Comparison of ENCODE assay signal across 8 mouse cellular contexts in the genomic region with DNA sequence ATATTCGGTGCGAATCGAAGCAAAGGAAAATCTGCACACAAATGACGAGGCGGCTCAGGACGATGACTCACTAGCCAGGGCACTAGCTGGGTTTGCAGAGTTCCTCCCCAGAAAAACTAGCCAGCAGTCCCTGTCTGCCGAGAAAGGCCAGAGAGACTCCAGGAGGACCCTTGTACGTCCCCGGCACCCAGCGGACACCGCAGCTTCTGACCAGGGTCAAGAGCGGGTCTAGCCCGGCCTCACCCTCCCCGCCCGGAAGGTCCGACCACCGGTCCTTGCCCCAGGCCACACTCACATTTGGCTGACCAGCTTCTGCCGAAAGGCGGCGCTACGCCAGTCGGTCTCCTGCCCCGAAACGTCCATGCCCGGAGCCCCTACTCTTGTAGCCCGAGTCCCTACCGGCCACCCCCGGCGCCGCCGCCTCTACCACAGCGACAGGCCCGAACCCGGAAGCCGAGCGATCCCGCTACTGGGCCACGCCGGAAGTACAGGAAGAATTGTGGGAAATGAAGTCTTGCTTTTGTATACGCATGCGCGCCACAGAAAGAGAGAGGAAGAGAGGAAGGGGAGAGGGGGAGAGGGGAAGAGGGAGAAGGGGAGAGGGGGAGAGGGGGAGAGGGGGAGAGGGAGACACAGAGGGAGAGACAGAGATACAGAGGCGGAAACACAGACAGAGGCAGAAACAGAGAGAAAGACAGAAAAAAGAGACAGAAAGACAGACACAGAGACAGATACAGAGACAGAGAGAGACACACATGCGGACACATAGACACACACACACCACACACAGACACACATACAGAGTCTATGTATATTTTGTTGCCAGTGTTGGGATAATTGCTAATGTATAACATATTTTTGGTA. TPM values are rescaled to one million over a fixed set of nuclear protein-coding genes. Genes with fewer than 3 reads are reported as not detected.
A peak's percentile ranks its signal among the peaks of the same experiment; 100 is the strongest.
DNase-seq lines count a peak whose midpoint lies in the region; ATAC-seq and TF ChIP-seq lines count a peak whose summit lies in the region.

No protein-coding gene starts in this region.

- peak; percentile 38 for TF ChIP-seq CTCF in heart, postnatal 0 days (IDR thresholded peaks at IDR 0.05; ENCODE audit: low read depth)
- no peak for TF ChIP-seq CTCF in testis, adult 2 months (IDR thresholded peaks at IDR 0.05; ENCODE audit: control insufficient read depth, insufficient read depth, insufficient replicate concordance, low read depth, low read length)

- WGBS in forebrain, embryonic 11.5 days = 2% methylated on average over 44 of the region's 44 CpGs
- WGBS in heart, postnatal 0 days = 1% methylated on average over 44 of the region's 44 CpGs
- 1% methylated on average over 44 of the region's 44 CpGs for WGBS in liver, embryonic 16.5 days (ENCODE audit: insufficient replicate concordance)
- WGBS in neural tube, embryonic 13.5 days = 2% methylated on average over 44 of the region's 44 CpGs

- H3K9me3 ChIP-seq in forebrain, embryonic 11.5 days (ENCODE audit: control insufficient read depth, low read length) = no peaks in the 10 kb centered on the region
- H3K9me3 ChIP-seq in heart, postnatal 0 days (replicated peaks; ENCODE audit: control insufficient read depth, low read length) = no peaks in the 10 kb centered on the region
- H3K9me3 ChIP-seq in liver, embryonic 16.5 days (replicated peaks; ENCODE audit: control insufficient read depth, low read length) = no peaks in the 10 kb centered on the region
- H3K9me3 ChIP-seq in neural tube, embryonic 13.5 days = no peaks in the 10 kb centered on the region

- peak overlapping the region; percentile 84 for H3K4me2 ChIP-seq in forebrain, embryonic 11.5 days (ENCODE audit: low read depth, low read length, severe bottlenecking)
- H3K4me2 ChIP-seq in heart, postnatal 0 days (ENCODE audit: low read depth, low read length) = peak overlapping the region; percentile 93
- H3K4me2 ChIP-seq in liver, embryonic 16.5 days (ENCODE audit: low read depth, low read length) = peak overlapping the region; percentile 83
- peak overlapping the region; percentile 92 for H3K4me2 ChIP-seq in neural tube, embryonic 13.5 days

- no peak for TF ChIP-seq EP300 in heart, postnatal 0 days (IDR thresholded peaks at IDR 0.05; ENCODE audit: low read depth)

- peak overlapping the region; percentile 27; the same call in 1 of the 2 replicates for H3K27ac ChIP-seq in forebrain, embryonic 11.5 days (ENCODE audit: low read depth, low read length)
- H3K27ac ChIP-seq in heart, postnatal 0 days (ENCODE audit: low read depth) = peak overlapping the region; percentile 85
- H3K27ac ChIP-seq in liver, embryonic 16.5 days (ENCODE audit: low read length) = peak overlapping the region; percentile 78
- H3K27ac ChIP-seq in neural tube, embryonic 13.5 days (replicated peaks) = peak overlapping the region; percentile 84
- peak overlapping the region; percentile 86 for H3K27ac ChIP-seq in testis, adult 2 months (ENCODE audit: control insufficient read depth, insufficient read depth, low read depth, low read length)

- peak; percentile 67; the same call in 1 of the 2 replicates for TF ChIP-seq POLR2A in testis, adult 2 months (IDR thresholded peaks at IDR 0.05; ENCODE audit: control insufficient read depth, low read depth, low read length)

- H3K4me1 ChIP-seq in forebrain, embryonic 11.5 days (replicated peaks; ENCODE audit: control insufficient read depth, insufficient read depth, low read length) = peaks cover 7% of the 10 kb centered on the region
- peaks cover 25% of the 10 kb centered on the region for H3K4me1 ChIP-seq in heart, postnatal 0 days (ENCODE audit: control insufficient read depth, insufficient read depth)
- peaks cover 21% of the 10 kb centered on the region for H3K4me1 ChIP-seq in liver, embryonic 16.5 days (ENCODE audit: control insufficient read depth, low read depth, low read length)
- peaks cover 19% of the 10 kb centered on the region for H3K4me1 ChIP-seq in neural tube, embryonic 13.5 days (replicated peaks)
- H3K4me1 ChIP-seq in testis, adult 2 months (ENCODE audit: control insufficient read depth, insufficient read depth, low read length) = peaks cover 8% of the 10 kb centered on the region

- peak overlapping the region; percentile 92 for H3K9ac ChIP-seq in forebrain, embryonic 11.5 days (ENCODE audit: low read length)
- peak overlapping the region; percentile 91 for H3K9ac ChIP-seq in heart, postnatal 0 days (replicated peaks; ENCODE audit: low read depth, low read length)
- peak overlapping the region; percentile 85 for H3K9ac ChIP-seq in liver, embryonic 16.5 days (ENCODE audit: low read depth, low read length)
- H3K9ac ChIP-seq in neural tube, embryonic 13.5 days = peak overlapping the region; percentile 97

- no peaks in the 10 kb centered on the region for H3K27me3 ChIP-seq in forebrain, embryonic 11.5 days (ENCODE audit: control insufficient read depth, insufficient read depth, low read length)
- no peaks in the 10 kb centered on the region for H3K27me3 ChIP-seq in heart, postnatal 0 days (ENCODE audit: control insufficient read depth, insufficient read depth, low read length)
- H3K27me3 ChIP-seq in liver, embryonic 16.5 days (ENCODE audit: control insufficient read depth, insufficient read depth, low read depth, low read length) = no peaks in the 10 kb centered on the region
- no peaks in the 10 kb centered on the region for H3K27me3 ChIP-seq in neural tube, embryonic 13.5 days
- H3K27me3 ChIP-seq in testis, adult 2 months (ENCODE audit: control insufficient read depth, insufficient read depth, low read length) = no peaks in the 10 kb centered on the region

- peak; percentile 93 for ATAC-seq in forebrain, embryonic 11.5 days (replicated peaks; ENCODE audit: low FRiP score)
- peak; percentile 91 for ATAC-seq in heart, postnatal 0 days (ENCODE audit: insufficient read depth, low read depth)
- peak; percentile 86 for ATAC-seq in liver, embryonic 16.5 days (ENCODE audit: low read depth)
- ATAC-seq in neural tube, embryonic 13.5 days (ENCODE audit: low read depth) = peak; percentile 92

- H3K4me3 ChIP-seq in forebrain, embryonic 11.5 days (ENCODE audit: low read depth, low read length) = peak overlapping the region; percentile 86
- peak overlapping the region; percentile 78 for H3K4me3 ChIP-seq in heart, postnatal 0 days (ENCODE audit: low read depth, low read length)
- peak overlapping the region; percentile 87 for H3K4me3 ChIP-seq in liver, embryonic 16.5 days (ENCODE audit: low read depth, low read length)
- peak overlapping the region; percentile 92 for H3K4me3 ChIP-seq in neural tube, embryonic 13.5 days
- H3K4me3 ChIP-seq in testis, adult 2 months (ENCODE audit: control insufficient read depth, low read depth, low read length) = peak overlapping the region; percentile 99

- peak; percentile 84 to 85 for DNase-seq in CD8-positive naive resting alpha-beta T cell, adult 2 months (ENCODE audit: low read depth in 2 of 2, low spot score in 2 of 2)
- DNase-seq in c-Kit-positive CD71-negative TER-119-negative erythroid progenitor cells, embryonic 14.5 days (ENCODE audit: low read depth) = peak; percentile 64
- DNase-seq in forebrain, embryonic 11.5 days (ENCODE audit: low spot score) = peak; percentile 94
- peak; percentile 95 for DNase-seq in heart, postnatal 0 days (ENCODE audit: low spot score)
- DNase-seq in kidney, postnatal 4 days = peak; percentile 90 to 95

- H3K36me3 ChIP-seq in forebrain, embryonic 11.5 days (ENCODE audit: control insufficient read depth, insufficient read depth, low read length) = no peaks in the 10 kb centered on the region
- no peaks in the 10 kb centered on the region for H3K36me3 ChIP-seq in heart, postnatal 0 days (replicated peaks; ENCODE audit: control insufficient read depth, insufficient read depth, low read length)
- H3K36me3 ChIP-seq in liver, embryonic 16.5 days (ENCODE audit: control insufficient read depth, insufficient read depth) = no peaks in the 10 kb centered on the region
- 0 out of 2 replicates have a peak, but pooled peaks cover 3% of the 10 kb centered on the region for H3K36me3 ChIP-seq in neural tube, embryonic 13.5 days
- H3K36me3 ChIP-seq in testis, adult 2 months (ENCODE audit: control insufficient read depth, insufficient read depth, low read length) = no peaks in the 10 kb centered on the region

RNA-seq across cellular contexts. Expression of gene Med15, which starts 10.0 kb away (rescaled TPM):
- polyA plus RNA-seq in forebrain, embryonic 11.5 days (2014; fragmentation: Nextera tagmentation; extraction: Ambion mirVana) = 48.1 and 50.9 TPM in 2 replicates
- 40.2 and 63.7 TPM in 2 replicates for total RNA-seq in heart, postnatal 0 days (2014; rRNA removed; ENCODE audit: low replicate concordance)
- 18.0 and 18.6 TPM in 2 replicates for polyA plus RNA-seq in heart, postnatal 0 days (2015; fragmentation: Nextera tagmentation; extraction: Ambion mirVana)
- polyA plus RNA-seq in liver, embryonic 16.5 days (2015; fragmentation: Nextera tagmentation; extraction: Ambion mirVana) = 16.0 and 19.2 TPM in 2 replicates
- polyA plus RNA-seq in neural tube, embryonic 13.5 days (2015; fragmentation: Nextera tagmentation; extraction: Ambion mirVana) = 46.6 and 56.0 TPM in 2 replicates
- polyA plus RNA-seq in testis, adult 2 months (2012; rRNA removed) = 86.1 and 95.2 TPM in 2 replicates

RNA-seq across cellular contexts. Expression of gene Klhl22, which starts 36.7 kb away (rescaled TPM):
- polyA plus RNA-seq in forebrain, embryonic 11.5 days (2014; fragmentation: Nextera tagmentation; extraction: Ambion mirVana) = 54.6 and 57.7 TPM in 2 replicates
- 42.0 and 47.4 TPM in 2 replicates for total RNA-seq in heart, postnatal 0 days (2014; rRNA removed; ENCODE audit: low replicate concordance)
- 21.7 and 23.0 TPM in 2 replicates for polyA plus RNA-seq in heart, postnatal 0 days (2015; fragmentation: Nextera tagmentation; extraction: Ambion mirVana)
- 11.2 and 12.8 TPM in 2 replicates for polyA plus RNA-seq in liver, embryonic 16.5 days (2015; fragmentation: Nextera tagmentation; extraction: Ambion mirVana)
- 76.2 and 77.1 TPM in 2 replicates for polyA plus RNA-seq in neural tube, embryonic 13.5 days (2015; fragmentation: Nextera tagmentation; extraction: Ambion mirVana)
- polyA plus RNA-seq in testis, adult 2 months (2012; rRNA removed) = 9.1 and 9.4 TPM in 2 replicates

Comparison
In these comparisons a context has a peak if more than half of its experiments do, and no peak if none do; other contexts are left out.
1. Peak in every context shown above with its lines: DNase-seq, ATAC-seq, H3K4me3 ChIP-seq and H3K27ac ChIP-seq.
2. H3K27ac ChIP-seq: peak in every context shown above with its lines; median percentile 86 in testis, adult 2 months; 85 in heart, postnatal 0 days; 84 in neural tube, embryonic 13.5 days; 78 in liver, embryonic 16.5 days; 27 in forebrain, embryonic 11.5 days.